Mouse (Mus musculus): Measurements from ENCODE around the gene Gspt1. TPM values are rescaled to one million over a fixed set of nuclear protein-coding genes. Genes with fewer than 3 reads are reported as not detected.

Gene Gspt1
- polyA plus RNA-seq, 1 experiment from 2014 or later, result 40.0 TPM

DNA sequence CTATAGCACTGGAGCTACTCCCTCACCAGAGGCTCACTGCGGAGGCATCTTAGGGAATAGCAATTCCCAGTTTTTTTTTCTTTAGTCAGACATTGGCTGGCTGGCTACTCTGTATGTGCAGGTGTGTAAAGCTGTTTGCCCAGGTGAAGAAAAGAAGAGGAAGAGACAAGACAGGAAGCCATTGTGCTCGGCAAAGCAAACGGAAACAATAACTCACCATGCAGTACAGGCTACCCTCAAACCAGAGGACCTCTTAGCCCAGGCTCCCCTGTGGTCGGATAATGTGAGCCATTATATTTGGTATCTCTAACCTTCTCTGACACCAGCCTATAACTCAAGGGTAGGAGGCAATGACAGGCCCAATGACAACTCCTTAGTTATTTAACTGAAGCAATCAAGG, 57.1 kb downstream of the Gspt1 start:
- H3K9me3 ChIP-seq (ENCODE audit: control insufficient read depth, low read length), result no peaks in the 10 kb centered on the region
- no peak overlapping the region for H3K4me3 ChIP-seq (ENCODE audit: low read length)
- no peaks in the 10 kb centered on the region for H3K27me3 ChIP-seq (replicated peaks; ENCODE audit: control insufficient read depth, insufficient read depth, low read length)
- no peak for ATAC-seq
- no peak overlapping the region for H3K9ac ChIP-seq (ENCODE audit: low read depth, low read length)
- no peak overlapping the region for H3K4me2 ChIP-seq (ENCODE audit: low read length)
- 93% methylated on average over 4 of the region's 4 CpGs for whole genome bisulfite sequencing
- H3K4me1 ChIP-seq (ENCODE audit: control insufficient read depth, insufficient read depth, low read depth, low read length), result peaks cover 8% of the 10 kb centered on the region
- peaks cover 63% of the 10 kb centered on the region for H3K36me3 ChIP-seq (ENCODE audit: control insufficient read depth, insufficient read depth, low read length)
- H3K27ac ChIP-seq (ENCODE audit: low read depth, low read length), result no peak overlapping the region

- no peak for ATAC-seq
- no peaks in the 10 kb centered on the region for H3K9me3 ChIP-seq (ENCODE audit: control insufficient read depth, low read length)
- H3K4me1 ChIP-seq (ENCODE audit: control insufficient read depth, insufficient read depth, low read depth, low read length), result no peaks in the 10 kb centered on the region
- no peaks in the 10 kb centered on the region for H3K27me3 ChIP-seq (replicated peaks; ENCODE audit: control insufficient read depth, insufficient read depth, low read length)
- no peak overlapping the region for H3K9ac ChIP-seq (ENCODE audit: low read depth, low read length)
- no peak overlapping the region for H3K4me2 ChIP-seq (ENCODE audit: low read length)
- H3K36me3 ChIP-seq (ENCODE audit: control insufficient read depth, insufficient read depth, low read length), result peaks cover 44% of the 10 kb centered on the region
- no peak overlapping the region for H3K4me3 ChIP-seq (ENCODE audit: low read length)
- H3K27ac ChIP-seq (ENCODE audit: low read depth, low read length), result no peak overlapping the region
- 100% methylated on average over 2 of the region's 2 CpGs for WGBS
These were observed 60.9 kb downstream of the Gspt1 start for GRCm38 (mm10) chr16:11193231-11193630.

DNA sequence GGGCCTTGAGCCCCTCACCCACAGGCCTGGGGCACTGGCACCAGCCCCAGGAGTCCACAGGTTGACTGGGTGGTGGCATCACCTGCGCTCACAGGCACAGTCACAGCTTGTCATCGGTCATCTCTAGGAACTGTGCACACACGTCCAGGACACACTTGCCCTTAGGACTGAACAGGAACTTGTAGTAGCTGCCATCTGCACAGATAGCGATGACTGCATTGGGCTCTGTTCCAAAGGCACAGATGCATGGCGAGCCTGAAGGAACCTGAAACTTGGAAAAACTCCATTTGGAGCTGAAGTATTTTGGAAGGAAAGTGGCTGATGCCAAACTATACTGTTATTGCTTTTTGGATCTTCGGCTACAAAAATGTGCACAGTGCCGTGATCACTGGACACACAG, 64.0 kb downstream of the Gspt1 start:
- Histone ChIP-seq H3K27me3 (replicated peaks; ENCODE audit: control insufficient read depth, insufficient read depth, low read length) (no peaks in the 10 kb centered on the region), H3K9me3 (ENCODE audit: control insufficient read depth, low read length) (no peaks in the 10 kb centered on the region), H3K9ac (ENCODE audit: low read depth, low read length) (no peak overlapping the region), H3K4me1 (ENCODE audit: control insufficient read depth, insufficient read depth, low read depth, low read length) (no peaks in the 10 kb centered on the region), H3K27ac (ENCODE audit: low read depth, low read length) (no peak overlapping the region), H3K4me2 (ENCODE audit: low read length) (no peak overlapping the region), H3K36me3 (ENCODE audit: control insufficient read depth, insufficient read depth, low read length) (peaks cover 23% of the 10 kb centered on the region), H3K4me3 (ENCODE audit: low read length) (no peak overlapping the region)
- WGBS, result 77% methylated on average over 7 of the region's 7 CpGs
- 0 out of 2 replicates have a peak, but pooled peaks have one; percentile 45 for ATAC-seq

GRCm38 (mm10) chr16:11177404-11177803, 76.7 kb downstream of the Gspt1 start:
- peaks cover 13% of the 10 kb centered on the region for H3K4me1 ChIP-seq (ENCODE audit: control insufficient read depth, insufficient read depth, low read depth, low read length)
- H3K27ac ChIP-seq (ENCODE audit: low read depth, low read length), result no peak overlapping the region
- H3K36me3 ChIP-seq (ENCODE audit: control insufficient read depth, insufficient read depth, low read length), result no peaks in the 10 kb centered on the region
- no peaks in the 10 kb centered on the region for H3K27me3 ChIP-seq (replicated peaks; ENCODE audit: control insufficient read depth, insufficient read depth, low read length)
- no peak for ATAC-seq
- 71% methylated on average over 2 of the region's 2 CpGs for WGBS
- no peaks in the 10 kb centered on the region for H3K9me3 ChIP-seq (ENCODE audit: control insufficient read depth, low read length)
- no peak overlapping the region for H3K9ac ChIP-seq (ENCODE audit: low read depth, low read length)
- no peak overlapping the region for H3K4me2 ChIP-seq (ENCODE audit: low read length)
- H3K4me3 ChIP-seq (ENCODE audit: low read length), result no peak overlapping the region

- WGBS, result 1% methylated on average over 4 of the region's 4 CpGs
- ATAC-seq, result no peak
- Histone ChIP-seq H3K36me3 (ENCODE audit: control insufficient read depth, insufficient read depth, low read length) (no peaks in the 10 kb centered on the region), H3K4me1 (ENCODE audit: control insufficient read depth, insufficient read depth, low read depth, low read length) (peaks cover 13% of the 10 kb centered on the region), H3K9me3 (ENCODE audit: control insufficient read depth, low read length) (no peaks in the 10 kb centered on the region), H3K27me3 (replicated peaks; ENCODE audit: control insufficient read depth, insufficient read depth, low read length) (no peaks in the 10 kb centered on the region), H3K4me3 (ENCODE audit: low read length) (peak overlapping the region; percentile 79), H3K4me2 (ENCODE audit: low read length) (peak overlapping the region; percentile 87), H3K9ac (ENCODE audit: low read depth, low read length) (peak overlapping the region; percentile 83), H3K27ac (ENCODE audit: low read depth, low read length) (no peak overlapping the region)
These were observed 77.3 kb downstream of the Gspt1 start for GRCm38 (mm10) chr16:11176884-11177244.

DNA sequence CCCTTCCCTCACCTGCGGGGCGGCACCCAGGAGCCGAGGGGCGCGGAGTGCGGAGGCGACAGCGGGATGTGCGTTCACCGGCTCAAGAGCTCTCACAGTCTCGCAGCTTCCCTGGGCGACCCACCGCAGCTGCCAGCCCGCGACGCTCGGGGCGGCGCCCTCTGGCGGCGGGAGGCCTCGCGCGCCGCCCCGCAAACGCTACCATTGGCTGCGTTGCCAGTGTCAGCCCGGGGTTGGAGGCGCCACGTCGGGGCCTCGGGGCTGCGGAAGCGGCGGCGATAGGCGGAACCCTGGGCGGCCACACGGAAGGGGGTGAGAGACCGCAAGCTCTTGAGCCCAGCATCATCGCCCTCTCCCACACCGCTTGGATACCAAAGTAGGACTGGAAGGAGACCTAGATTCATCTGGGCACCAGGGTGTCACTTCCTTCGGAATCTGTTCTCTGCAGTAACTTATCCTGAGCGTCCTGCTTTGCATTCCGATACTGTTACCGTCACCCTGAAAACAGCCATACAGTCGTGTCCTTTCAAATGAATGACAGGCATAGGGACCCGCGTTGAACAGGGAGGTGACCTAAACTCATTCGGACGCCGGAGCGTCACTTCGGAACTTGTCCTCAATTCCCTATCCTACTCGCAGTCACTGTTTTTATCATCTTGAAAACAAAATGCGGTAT, 77.8 kb downstream of the Gspt1 start, which contains the start of gene Zc3h7a:
Gene Zc3h7a, minus strand, starts transcription at position 186 of the 676 bp plus-strand sequence.
- Histone ChIP-seq H3K4me3 (ENCODE audit: low read length) (peak within 1 kb of the TSS; percentile 79), H3K36me3 (ENCODE audit: control insufficient read depth, insufficient read depth, low read length) (no peaks in the 10 kb centered on the region), H3K4me1 (ENCODE audit: control insufficient read depth, insufficient read depth, low read depth, low read length) (peaks cover 13% of the 10 kb centered on the region), H3K4me2 (ENCODE audit: low read length) (peak within 1 kb of the TSS; percentile 87), H3K27ac (ENCODE audit: low read depth, low read length) (peak within 1 kb of the TSS; percentile 87), H3K9ac (ENCODE audit: low read depth, low read length) (peak within 1 kb of the TSS; percentile 83), H3K27me3 (replicated peaks; ENCODE audit: control insufficient read depth, insufficient read depth, low read length) (no peaks in the 10 kb centered on the region), H3K9me3 (ENCODE audit: control insufficient read depth, low read length) (no peaks in the 10 kb centered on the region)
- 0% methylated on average over 51 of the region's 57 CpGs for WGBS
- peak; percentile 96 for ATAC-seq

GRCm38 (mm10) chr16:11175489-11176207, 78.5 kb downstream of the Gspt1 start:
- Histone ChIP-seq H3K4me3 (ENCODE audit: low read length) (peak overlapping the region; percentile 79), H3K4me1 (ENCODE audit: control insufficient read depth, insufficient read depth, low read depth, low read length) (peaks cover 13% of the 10 kb centered on the region), H3K4me2 (ENCODE audit: low read length) (peak overlapping the region; percentile 87), H3K9ac (ENCODE audit: low read depth, low read length) (peak overlapping the region; percentile 83), H3K9me3 (ENCODE audit: control insufficient read depth, low read length) (no peaks in the 10 kb centered on the region), H3K27ac (ENCODE audit: low read depth, low read length) (peak overlapping the region; percentile 87), H3K27me3 (replicated peaks; ENCODE audit: control insufficient read depth, insufficient read depth, low read length) (no peaks in the 10 kb centered on the region), H3K36me3 (ENCODE audit: control insufficient read depth, insufficient read depth, low read length) (no peaks in the 10 kb centered on the region)
- WGBS, result under 1% methylated on average over 72 of the region's 72 CpGs
- peak; percentile 55 for ATAC-seq

DNA sequence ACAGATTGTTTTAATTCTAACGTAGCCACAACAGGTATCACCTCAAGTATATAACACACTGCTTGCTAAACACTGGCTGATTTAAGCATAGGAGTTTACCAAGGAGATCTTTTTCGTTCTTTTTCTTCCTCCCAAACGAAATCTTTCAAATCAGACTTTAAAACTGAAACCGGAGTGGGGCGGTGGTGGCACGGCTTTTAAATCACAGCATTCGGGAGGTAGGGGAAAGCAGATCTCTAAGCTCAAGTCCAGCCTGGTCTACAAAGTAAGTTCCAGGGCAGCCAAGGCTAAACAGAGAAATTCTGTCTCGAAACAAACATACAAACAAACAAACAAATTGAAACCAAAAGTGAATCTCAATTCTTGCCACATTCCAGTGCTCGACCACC, 79.0 kb downstream of the Gspt1 start:
- Histone ChIP-seq H3K4me2 (ENCODE audit: low read length) (peak overlapping the region; percentile 87), H3K9ac (ENCODE audit: low read depth, low read length) (peak overlapping the region; percentile 83), H3K36me3 (ENCODE audit: control insufficient read depth, insufficient read depth, low read length) (no peaks in the 10 kb centered on the region), H3K4me1 (ENCODE audit: control insufficient read depth, insufficient read depth, low read depth, low read length) (peaks cover 13% of the 10 kb centered on the region), H3K4me3 (ENCODE audit: low read length) (peak overlapping the region; percentile 79), H3K27ac (ENCODE audit: low read depth, low read length) (peak overlapping the region; percentile 87), H3K27me3 (replicated peaks; ENCODE audit: control insufficient read depth, insufficient read depth, low read length) (no peaks in the 10 kb centered on the region), H3K9me3 (ENCODE audit: control insufficient read depth, low read length) (no peaks in the 10 kb centered on the region)
- 10% methylated on average over 9 of the region's 9 CpGs for WGBS
- ATAC-seq, result no peak

DNA sequence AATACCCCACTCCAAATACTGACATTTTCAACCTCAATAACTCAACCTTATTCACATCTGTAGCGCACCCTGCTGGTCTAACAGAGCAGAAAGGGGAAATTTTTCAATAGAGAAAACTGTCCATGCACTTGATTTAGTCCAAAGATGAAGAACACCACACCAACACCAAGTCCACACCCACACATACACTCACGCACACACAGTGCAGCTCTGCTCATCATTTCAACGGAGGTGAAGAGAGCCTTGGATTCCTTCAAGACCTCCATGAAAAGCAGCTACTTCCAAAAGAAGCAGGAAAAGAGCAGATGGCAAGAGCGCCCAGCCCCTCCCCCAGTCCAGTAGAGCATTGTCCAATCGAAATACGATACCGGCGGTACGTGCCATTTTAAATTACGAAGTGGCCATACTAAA, 79.4 kb downstream of the Gspt1 start:
- no peaks in the 10 kb centered on the region for H3K9me3 ChIP-seq (ENCODE audit: control insufficient read depth, low read length)
- peak overlapping the region; percentile 23; the same call in 1 of the 2 replicates for H3K9ac ChIP-seq (ENCODE audit: low read depth, low read length)
- 7% methylated on average over 10 of the region's 10 CpGs for WGBS
- no peaks in the 10 kb centered on the region for H3K27me3 ChIP-seq (replicated peaks; ENCODE audit: control insufficient read depth, insufficient read depth, low read length)
- H3K4me3 ChIP-seq (ENCODE audit: low read length), result peak overlapping the region; percentile 79
- peak overlapping the region; percentile 87 for H3K4me2 ChIP-seq (ENCODE audit: low read length)
- no peaks in the 10 kb centered on the region for H3K36me3 ChIP-seq (ENCODE audit: control insufficient read depth, insufficient read depth, low read length)
- ATAC-seq, result no peak
- peak overlapping the region; percentile 46; the same call in 1 of the 2 replicates for H3K27ac ChIP-seq (ENCODE audit: low read depth, low read length)
- peaks cover 13% of the 10 kb centered on the region for H3K4me1 ChIP-seq (ENCODE audit: control insufficient read depth, insufficient read depth, low read depth, low read length)

All from hindbrain, embryonic 16.5 days (tissue).